Mouse (Mus musculus): Measurements from ENCODE around the gene Ddi2. TPM values are rescaled to one million over a fixed set of nuclear protein-coding genes. Genes with fewer than 3 reads are reported as not detected.

The Ddi2 gene
- polyA plus RNA-seq, 1 experiment from 2014 or later: 16.6 TPM

- POLR2A ChIA-PET: no interaction called here
- no peak for TF ChIP-seq CTCF (IDR thresholded peaks at IDR 0.05)
- CTCF ChIA-PET: no interaction called here
- no peaks in the 10 kb centered on the region for H3K27me3 ChIP-seq
- in situ Hi-C loops (cut with MboI; ENCODE audit: low pct_unique_long_range_greater_than_20kb): no loop called here
- ATAC-seq: no peak
- DNase-seq (ENCODE audit: low read depth, low spot score): no peak
Observed at GRCm38 (mm10) chr4:141738015-141738414, 14.8 kb upstream of the Ddi2 start.

DNA sequence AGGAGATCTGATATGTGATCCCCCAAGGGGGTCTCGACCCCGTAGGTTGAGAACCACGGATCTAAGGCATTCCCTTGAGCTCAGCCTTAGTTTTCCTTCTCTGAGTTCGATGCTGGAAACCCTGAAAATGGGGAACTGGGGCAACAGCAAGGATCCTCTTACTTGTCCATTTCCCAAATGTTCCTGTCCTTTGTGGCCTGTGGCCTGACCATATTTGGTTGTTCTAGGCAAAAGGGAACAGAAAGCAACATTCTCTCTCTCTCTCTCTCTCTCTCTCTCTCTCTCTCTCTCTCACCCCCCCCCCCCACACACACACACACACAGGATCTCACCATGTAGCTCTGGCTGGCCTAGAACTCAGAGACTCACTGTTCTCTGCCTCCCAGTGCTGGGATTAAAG is 13.6 kb upstream of the Ddi2 start:
- in situ Hi-C loops (cut with MboI; ENCODE audit: low pct_unique_long_range_greater_than_20kb): no loop called here
- CTCF ChIA-PET: no interaction called here
- no peaks in the 10 kb centered on the region for H3K27me3 ChIP-seq
- POLR2A ChIA-PET: no interaction called here
- ATAC-seq: no peak
- DNase-seq (ENCODE audit: low read depth, low spot score): no peak
- no peak for TF ChIP-seq CTCF (IDR thresholded peaks at IDR 0.05)

DNA sequence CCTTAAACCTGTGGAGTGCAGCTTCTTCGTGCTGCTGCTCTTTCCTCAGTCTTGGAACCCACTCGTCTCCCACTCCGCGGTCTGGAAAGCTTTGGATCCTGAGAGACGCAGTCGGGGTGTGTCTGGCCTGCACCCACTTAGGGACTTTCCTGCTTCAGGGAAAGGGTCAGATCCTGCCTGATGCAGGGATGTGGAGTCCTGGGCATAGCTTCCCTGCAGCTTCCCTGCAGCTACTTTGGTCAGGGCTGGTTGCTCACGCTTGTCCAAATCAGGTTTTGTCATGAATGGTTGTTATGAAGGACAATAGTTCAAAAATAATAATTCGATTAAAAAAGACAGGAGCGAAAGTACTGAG is 12.0 kb upstream of the Ddi2 start:
- no peaks in the 10 kb centered on the region for H3K27me3 ChIP-seq
- POLR2A ChIA-PET: interaction anchor here (1.0 kb wide), 1 partner anchor 11 kb away, joined by 3 read pairs; the partner anchor contains the start of gene Ddi2
- in situ Hi-C loops (cut with MboI; ENCODE audit: low pct_unique_long_range_greater_than_20kb): no loop called here
- DNase-seq (ENCODE audit: low read depth, low spot score) (no peak), ATAC-seq (no peak)
- CTCF ChIA-PET: no interaction called here
- TF ChIP-seq CTCF (IDR thresholded peaks at IDR 0.05): no peak

GRCm38 (mm10) chr4:141734446-141735205 is 11.4 kb upstream of the Ddi2 start:
- ChIA-PET CTCF (no interaction called here), POLR2A (interaction anchor here (0.5 to 1.0 kb wide), 2 partner anchors 11 to 42 kb away, joined by 3 read pairs; partner anchors contain the start of gene Ddi2)
- no peaks in the 10 kb centered on the region for H3K27me3 ChIP-seq
- ATAC-seq (peak; percentile 92), DNase-seq (ENCODE audit: low read depth, low spot score) (no peak)
- in situ Hi-C loops (cut with MboI; ENCODE audit: low pct_unique_long_range_greater_than_20kb): no loop called here
- no peak for TF ChIP-seq CTCF (IDR thresholded peaks at IDR 0.05)

- DNase-seq (ENCODE audit: low read depth, low spot score) (no peak), ATAC-seq (no peak)
- no peak for TF ChIP-seq CTCF (IDR thresholded peaks at IDR 0.05)
- ChIA-PET CTCF (no interaction called here), POLR2A (no interaction called here)
- no peaks in the 10 kb centered on the region for H3K27me3 ChIP-seq
- in situ Hi-C loops (cut with MboI; ENCODE audit: low pct_unique_long_range_greater_than_20kb): no loop called here
Observed at GRCm38 (mm10) chr4:141731766-141732165, 8.5 kb upstream of the Ddi2 start.

- ATAC-seq: no peak
- in situ Hi-C loops (cut with MboI; ENCODE audit: low pct_unique_long_range_greater_than_20kb): no loop called here
Observed at GRCm38 (mm10) chr4:141730401-141730800, 7.2 kb upstream of the Ddi2 start.

GRCm38 (mm10) chr4:141729266-141729665 is 6.0 kb upstream of the Ddi2 start:
- ChIA-PET CTCF (no interaction called here), POLR2A (no interaction called here)
- DNase-seq (ENCODE audit: low read depth, low spot score) (no peak), ATAC-seq (no peak)
- TF ChIP-seq CTCF (IDR thresholded peaks at IDR 0.05): no peak
- in situ Hi-C loops (cut with MboI; ENCODE audit: low pct_unique_long_range_greater_than_20kb): no loop called here
- H3K27me3 ChIP-seq: no peaks in the 10 kb centered on the region

More at GRCm38 (mm10) chr4:141730401-141730800, 7.2 kb upstream of the Ddi2 start:
- no peaks in the 10 kb centered on the region for H3K27me3 ChIP-seq
- ChIA-PET POLR2A (no interaction called here), CTCF (interaction anchor here (1.4 kb wide), 1 partner anchor 9 kb away, joined by 5 read pairs; no protein-coding TSS in a partner anchor)
- no peak for TF ChIP-seq CTCF (IDR thresholded peaks at IDR 0.05)
- no peak for DNase-seq (ENCODE audit: low read depth, low spot score)

DNA sequence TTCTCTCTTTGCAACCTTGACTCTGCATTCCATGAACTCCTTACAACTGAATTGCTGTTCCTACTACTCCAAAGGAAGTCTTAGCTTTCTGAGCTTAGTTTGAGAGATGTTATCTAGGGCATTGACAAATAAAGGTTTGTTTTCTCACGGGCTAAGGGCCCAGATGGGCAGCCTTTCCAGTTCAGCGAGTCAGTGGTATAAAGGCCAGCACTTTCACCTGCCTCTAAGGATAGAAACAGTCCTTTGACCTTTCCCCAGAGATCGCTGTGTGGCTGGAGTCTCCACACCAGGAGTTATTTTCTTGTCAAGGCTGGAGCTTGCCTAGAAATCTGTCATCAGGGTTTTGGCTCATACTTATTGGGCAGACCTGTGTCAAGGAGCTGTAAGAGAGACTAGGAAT is 2.5 kb upstream of the Ddi2 start:
- ChIA-PET CTCF (no interaction called here), POLR2A (no interaction called here)
- TF ChIP-seq CTCF (IDR thresholded peaks at IDR 0.05): no peak
- DNase-seq (ENCODE audit: low read depth, low spot score) (no peak), ATAC-seq (no peak)
- no peaks in the 10 kb centered on the region for H3K27me3 ChIP-seq
- in situ Hi-C loops (cut with MboI; ENCODE audit: low pct_unique_long_range_greater_than_20kb): no loop called here

- CTCF ChIA-PET: no interaction called here
- POLR2A ChIA-PET: no interaction called here
- no peak for DNase-seq (ENCODE audit: low read depth, low spot score)
- TF ChIP-seq CTCF (IDR thresholded peaks at IDR 0.05): no peak
- in situ Hi-C loops (cut with MboI; ENCODE audit: low pct_unique_long_range_greater_than_20kb): no loop called here
- H3K27me3 ChIP-seq: no peaks in the 10 kb centered on the region
- ATAC-seq: no peak
Observed at GRCm38 (mm10) chr4:141725277-141725676, 2.1 kb upstream of the Ddi2 start.

DNA sequence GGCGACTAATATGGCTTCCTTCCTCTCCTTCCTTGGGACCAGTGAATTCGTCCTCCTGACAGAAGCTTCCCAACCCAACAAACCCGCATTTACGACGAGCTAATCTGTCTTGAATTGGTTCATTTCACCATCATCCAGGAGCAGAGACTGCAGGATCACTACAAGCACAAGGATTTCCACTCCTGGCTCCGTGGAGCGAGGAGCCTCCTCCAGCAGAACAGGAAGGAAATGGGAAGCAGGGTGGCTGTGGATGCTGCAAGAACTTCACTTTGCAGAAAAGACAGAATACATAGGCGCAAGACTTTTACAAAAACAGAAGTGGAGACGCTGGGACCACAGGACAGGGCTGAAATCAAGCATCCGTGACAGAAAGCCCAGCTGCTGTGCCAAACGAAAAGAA is 1.4 kb upstream of the Ddi2 start:
- in situ Hi-C loops (cut with MboI; ENCODE audit: low pct_unique_long_range_greater_than_20kb): no loop called here
- ChIA-PET POLR2A (interaction anchor here (1.3 kb wide), 1 partner anchor 10 kb away, joined by 3 read pairs; no protein-coding TSS in a partner anchor), CTCF (no interaction called here)
- no peak for ATAC-seq
- no peaks in the 10 kb centered on the region for H3K27me3 ChIP-seq
- TF ChIP-seq CTCF (IDR thresholded peaks at IDR 0.05): no peak
- no peak for DNase-seq (ENCODE audit: low read depth, low spot score)

DNA sequence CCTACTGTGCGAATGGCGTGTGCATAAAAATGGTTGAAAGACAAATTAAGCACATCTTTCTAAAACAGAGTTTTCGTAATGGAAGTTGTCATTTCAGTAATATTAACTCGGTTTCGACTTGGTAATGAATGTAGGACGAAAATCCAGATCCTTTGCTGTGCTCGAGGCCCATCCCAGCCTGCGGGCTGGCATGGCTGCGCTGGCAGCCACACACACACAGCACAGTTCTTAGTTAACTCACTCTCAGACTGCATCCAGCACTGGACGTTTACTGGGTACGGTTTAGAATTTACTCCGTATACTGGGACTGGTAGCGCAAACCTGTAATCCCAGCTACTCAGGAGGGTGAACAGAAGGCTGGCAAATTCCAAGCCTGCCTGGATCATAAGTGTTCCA is 452 bp upstream of the Ddi2 start:
- in situ Hi-C loops (cut with MboI; ENCODE audit: low pct_unique_long_range_greater_than_20kb): no loop called here
- DNase-seq (ENCODE audit: low read depth, low spot score) (no peak), ATAC-seq (no peak)
- H3K27me3 ChIP-seq: no peaks in the 10 kb centered on the region
- CTCF ChIA-PET: interaction anchor here (1.3 kb wide), 1 partner anchor 54 kb away, joined by 3 read pairs; no protein-coding TSS in a partner anchor
- no peak for TF ChIP-seq CTCF (IDR thresholded peaks at IDR 0.05)
- POLR2A ChIA-PET: interaction anchor here (0.6 to 1.3 kb wide), 2 partner anchors 11 to 464 kb away, joined by 3 to 4 read pairs; no protein-coding TSS in a partner anchor
